Mouse (Mus musculus) kidney, postnatal 14 days (tissue): ENCODE measurements around the gene Olfr1428.
"Not testable (repeated sequence)": the region's sequence is repeated elsewhere in the genome, so short reads cannot be mapped to it uniquely, and the experiment has no call there.

Experiments used
- DNase-seq: peaks from one replicate; pipeline ENCODE4 v3.0.0; 2022; ENCODE audit warnings: mixed read lengths

Gene Olfr1428

DNA sequence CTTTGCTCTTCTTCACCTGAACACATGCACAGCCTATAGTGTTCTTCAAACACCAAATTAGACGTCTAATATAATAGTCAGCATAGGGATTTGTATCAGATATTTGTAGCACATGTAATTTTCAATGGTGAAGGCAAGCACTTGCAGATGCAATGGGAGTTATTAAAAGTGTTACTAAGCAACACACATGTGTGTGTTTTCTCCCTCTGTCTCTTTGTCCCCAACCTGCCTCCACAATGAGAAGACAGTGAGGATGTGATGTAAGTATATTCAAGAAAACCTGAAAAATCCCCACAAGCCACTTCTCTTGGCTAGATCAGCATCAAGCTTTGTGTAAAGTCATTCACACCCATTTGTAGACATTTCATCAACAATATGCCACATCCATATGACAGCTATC is at the start of gene Olfr1428:
TSS of gene Olfr1428 (minus strand) at position 101 of the 400 bp plus-strand sequence.
- DNase-seq, result no peak

DNA sequence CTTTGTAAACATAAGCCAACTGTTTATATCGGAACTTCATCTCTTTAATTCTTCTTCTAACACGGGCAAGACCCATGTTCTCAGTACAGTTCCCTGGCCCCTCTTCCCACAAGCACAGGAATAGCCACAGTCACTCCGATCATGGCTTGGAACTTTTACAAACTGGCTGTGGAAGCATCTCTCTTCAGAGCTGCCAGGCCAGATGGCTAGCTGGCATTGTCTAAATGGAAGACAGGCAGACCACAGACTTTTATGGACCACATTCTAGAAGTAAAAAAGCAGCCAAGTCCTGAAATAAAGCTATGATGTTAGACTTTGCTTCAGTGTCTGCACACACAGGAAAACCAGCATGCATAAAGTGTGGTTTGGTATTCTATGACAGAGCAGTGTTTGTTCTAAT is 29.8 kb upstream of the Olfr1428 start:
- DNase-seq, result no peak

- no peak for DNase-seq
Observed at GRCm38 (mm10) chr19:12143356-12143755, 27.7 kb upstream of the Olfr1428 start.

GRCm38 (mm10) chr19:12134289-12134688 is 18.6 kb upstream of the Olfr1428 start:
- peak; percentile 2 for DNase-seq

- no peak for DNase-seq
Observed at GRCm38 (mm10) chr19:12123103-12123502, 7.4 kb upstream of the Olfr1428 start, which contains the start of gene Olfr76. TSS of gene Olfr76 (minus strand) at chr19:12123203.

DNA sequence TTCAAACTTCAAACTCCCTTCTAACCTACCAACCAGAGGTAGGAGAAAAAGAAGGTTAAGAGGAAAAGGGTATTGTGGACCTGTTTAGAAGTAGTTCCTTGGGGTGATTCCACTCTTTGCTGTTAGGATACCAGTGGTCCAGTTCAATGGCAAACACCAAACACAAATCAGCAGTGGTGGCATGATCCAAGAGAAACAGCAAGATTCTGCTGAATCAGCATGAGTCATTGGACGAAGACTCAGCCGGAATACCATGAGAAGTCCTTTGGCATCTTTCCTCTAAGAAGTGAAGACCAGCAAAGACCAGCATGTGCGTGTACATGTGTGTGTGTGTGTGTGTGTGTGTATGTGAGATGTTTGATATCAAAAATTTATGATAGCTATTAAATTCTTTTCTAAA is 767 bp upstream of the Olfr1428 start:
- DNase-seq, result no peak

DNA sequence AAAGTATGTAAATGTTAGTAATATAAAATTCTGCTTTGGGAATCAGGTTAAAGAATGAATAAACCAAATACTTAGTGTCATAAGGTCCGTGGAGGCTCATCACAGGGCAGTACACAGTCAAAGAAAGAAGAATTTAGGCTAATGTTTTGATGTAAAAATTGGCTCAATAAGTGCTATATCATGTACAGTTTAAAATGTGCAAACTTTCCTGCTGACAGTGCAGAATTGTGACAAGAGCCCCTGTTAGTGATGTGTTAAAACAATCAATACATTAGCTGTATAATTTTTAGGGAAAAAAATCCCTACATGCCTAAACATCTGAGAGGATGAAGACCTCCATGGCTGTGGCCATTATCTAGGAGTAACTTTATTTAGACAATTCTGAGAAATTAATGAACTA is 1.9 kb downstream of the Olfr1428 start:
- DNase-seq, result no peak

DNA sequence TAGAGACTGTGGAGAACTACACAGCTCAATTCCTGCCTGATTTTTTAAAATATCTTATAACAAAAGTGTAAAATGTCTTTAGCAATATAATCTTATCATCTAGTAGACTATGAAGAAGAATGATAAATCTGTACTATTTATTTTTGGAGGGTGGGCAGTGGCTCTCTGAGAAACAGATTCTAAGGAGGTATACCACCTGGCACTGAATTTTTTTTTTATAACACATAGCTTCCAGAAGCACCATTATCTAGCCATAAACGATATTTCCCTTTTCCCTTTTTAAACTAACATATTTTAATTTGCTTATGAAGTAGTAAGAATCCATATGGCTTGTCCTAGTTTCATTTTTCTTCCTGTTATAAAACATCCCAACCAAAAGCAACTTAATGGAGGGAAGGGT is 11.2 kb downstream of the Olfr1428 start:
- no peak for DNase-seq

GRCm38 (mm10) chr19:12103234-12103633 is 12.5 kb downstream of the Olfr1428 start, which contains the start of gene Olfr1427:
TSS of gene Olfr1427 (minus strand) at chr19:12103334.
- no peak for DNase-seq

GRCm38 (mm10) chr19:12091913-12092312 is 23.8 kb downstream of the Olfr1428 start, which contains the start of gene Olfr1426:
TSS of gene Olfr1426 (minus strand) at chr19:12092013.
- DNase-seq, result no peak

GRCm38 (mm10) chr19:12077631-12078030 is 38.1 kb downstream of the Olfr1428 start, which contains the start of gene Olfr1425:
TSS of gene Olfr1425 (minus strand) at chr19:12077731.
- not testable (repeated sequence) for DNase-seq

DNA sequence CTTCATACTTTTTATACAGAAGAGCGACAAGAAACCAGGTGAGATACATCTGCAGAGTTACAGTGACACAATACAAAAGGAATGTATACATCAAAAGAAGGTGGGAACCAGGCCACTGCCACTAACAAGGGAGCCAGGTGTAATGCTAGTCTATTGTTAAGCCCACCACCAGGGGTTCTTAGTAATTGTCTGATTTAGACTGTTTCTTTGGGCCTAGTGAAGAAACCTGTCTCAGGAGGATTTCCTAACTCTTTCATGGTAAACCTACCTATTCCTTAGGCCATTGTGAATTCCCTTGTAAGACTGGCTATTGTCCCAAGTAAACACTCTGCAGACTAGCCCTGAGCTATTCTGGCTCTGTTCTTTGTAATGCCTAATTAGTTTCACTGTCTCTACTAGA is 46.2 kb downstream of the Olfr1428 start:
- not testable (repeated sequence) for DNase-seq

DNA sequence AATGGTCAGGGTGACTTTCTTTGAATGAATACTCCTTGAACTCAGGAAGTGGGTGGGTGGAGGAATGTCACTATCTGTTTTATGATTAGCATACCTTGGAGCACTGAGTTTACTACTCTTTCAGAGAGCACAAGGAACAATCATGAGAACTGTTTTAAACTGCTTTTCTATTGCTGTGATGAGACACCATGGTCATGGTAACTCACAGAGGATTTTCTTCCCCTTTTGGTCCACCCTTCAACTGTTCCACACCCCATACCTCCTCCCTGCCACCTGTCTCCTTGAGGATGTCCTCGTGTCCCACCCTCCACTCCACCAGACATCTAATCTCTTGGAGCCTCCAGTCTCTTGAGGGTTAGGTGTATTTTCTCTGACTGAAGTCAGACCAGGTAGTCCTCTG is 47.9 kb downstream of the Olfr1428 start:
- not testable (repeated sequence) for DNase-seq

DNA sequence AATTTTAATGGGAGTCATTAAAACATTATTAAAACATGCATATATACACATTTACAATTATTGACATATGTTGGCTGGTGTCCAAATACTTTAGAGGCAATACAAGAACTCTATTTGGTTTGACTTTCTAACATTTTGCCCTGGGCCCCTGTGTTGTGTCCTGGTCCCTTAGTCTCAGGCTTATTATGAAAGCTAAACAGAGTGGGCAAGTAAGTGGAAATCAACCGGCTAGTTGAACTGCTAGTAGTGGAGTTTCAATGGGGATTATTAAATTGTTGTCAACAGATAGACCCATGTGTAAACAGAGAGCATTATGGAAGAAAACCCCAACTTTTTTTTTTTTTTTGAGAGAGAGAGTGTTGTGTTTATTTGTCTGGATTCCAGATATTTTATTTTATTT is 53.1 kb downstream of the Olfr1428 start, which contains the start of gene Olfr1424:
TSS of gene Olfr1424 (minus strand) at position 101 of the 400 bp plus-strand sequence.
- DNase-seq, result not testable (repeated sequence)
